Mouse (Mus musculus) liver, embryonic 12.5 days (tissue): Measurements from ENCODE around the gene Pes1. TPM values are rescaled to one million over a fixed set of nuclear protein-coding genes. Genes with fewer than 3 reads are reported as not detected.
A peak's percentile ranks its signal among the peaks of the same experiment; 100 is the strongest.
"Not testable (repeated sequence)": the region's sequence is repeated elsewhere in the genome, so short reads cannot be mapped to it uniquely, and the experiment has no call there.

Source experiments
- ATAC-seq: fragments of 200-750 bp; cut with Nextera tagmentation; 2 replicates; pipeline ENCODE4 v1.8.0; 2017; ENCODE audit warnings: moderate number of reproducible peaks, mild to moderate bottlenecking, moderate library complexity
- H3K27ac ChIP-seq: fragments of 300-500 bp; sonication (generic); 2 replicates; pipeline ENCODE4 v1.5.1; 2016; ENCODE audit warnings: mild to moderate bottlenecking
- H3K27me3 ChIP-seq: fragments of 300-500 bp; sonication (generic); replicated peaks from 2 replicates; pipeline ENCODE4 v1.6.1; 2016; ENCODE audit warnings: mild to moderate bottlenecking, moderate library complexity
- H3K36me3 ChIP-seq: fragments of 300-500 bp; sonication (generic); 2 replicates; pipeline ENCODE4 v1.6.1; 2016; ENCODE audit warnings: mild to moderate bottlenecking, moderate library complexity
- H3K4me1 ChIP-seq: fragments of 300-500 bp; sonication (generic); 2 replicates; pipeline ENCODE4 v1.6.1; 2016
- H3K4me2 ChIP-seq: fragments of 300-500 bp; sonication (generic); 2 replicates; pipeline ENCODE4 v1.6.1; 2016; ENCODE audit warnings: mild to moderate bottlenecking, moderate library complexity
- H3K4me3 ChIP-seq: fragments of 300-500 bp; sonication (generic); 2 replicates; pipeline ENCODE4 v1.5.1; 2016; ENCODE audit warnings: mild to moderate bottlenecking, moderate library complexity
- H3K9ac ChIP-seq: fragments of 300-500 bp; sonication (generic); 2 replicates; pipeline ENCODE4 v1.6.1; 2016; ENCODE audit warnings: mild to moderate bottlenecking, moderate library complexity
- H3K9me3 ChIP-seq: fragments of 300-500 bp; sonication (generic); replicated peaks from 2 replicates; pipeline ENCODE4 v1.6.1; 2016; ENCODE audit warnings: mild to moderate bottlenecking, moderate library complexity
- WGBS: fragments of 180-500 bp; shearing (Covaris S2); methylation state at CpG from one replicate; pipeline ENCODE4 v1.1.7; 2016; ENCODE audit not compliant: insufficient replicate concordance; 5-methylcytosine and 5-hydroxymethylcytosine counted together
- polyA plus RNA-seq: library from polyadenylated mRNA; unstranded; fragments of >200 nt; fragmentation: Nextera tagmentation; extraction: Ambion mirVana; gene quantifications from 2 replicates; pipeline ENCODE4 v1.2.1, GENCODE M21; 2016

The Pes1 gene
- polyA plus RNA-seq, 1 experiment from 2014 or later, result 74.0 TPM

DNA sequence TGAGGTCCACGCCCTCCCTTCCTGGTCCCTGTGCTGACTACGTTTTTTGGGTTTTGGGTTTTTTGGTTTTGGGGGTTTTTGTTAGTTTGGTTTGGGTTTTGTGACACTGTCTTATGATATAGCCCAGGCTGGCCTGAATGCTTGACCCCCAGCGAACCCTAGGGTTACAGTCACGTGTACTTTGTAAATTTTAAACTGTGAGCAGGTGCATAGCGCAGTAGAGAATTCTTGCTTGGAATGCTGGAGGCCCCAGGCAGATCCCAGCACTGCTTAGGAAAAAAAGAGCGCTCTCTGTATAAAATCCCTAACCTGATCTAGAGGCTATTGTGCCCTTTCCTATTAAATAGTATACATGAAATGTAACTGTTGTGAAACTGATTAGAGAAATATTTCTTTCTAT is 29.4 kb downstream of the Pes1 start:
- ATAC-seq, result no peak
- Histone ChIP-seq H3K27me3 (peaks cover 21% of the 10 kb centered on the region), H3K4me3 (no peak overlapping the region), H3K9ac (no peak overlapping the region), H3K27ac (no peak overlapping the region), H3K4me1 (peaks cover 5% of the 10 kb centered on the region; the same call in 1 of the 2 replicates), H3K9me3 (no peaks in the 10 kb centered on the region), H3K4me2 (no peak overlapping the region), H3K36me3 (no peaks in the 10 kb centered on the region)
- WGBS, result 59% methylated on average over 6 of the region's 6 CpGs

DNA sequence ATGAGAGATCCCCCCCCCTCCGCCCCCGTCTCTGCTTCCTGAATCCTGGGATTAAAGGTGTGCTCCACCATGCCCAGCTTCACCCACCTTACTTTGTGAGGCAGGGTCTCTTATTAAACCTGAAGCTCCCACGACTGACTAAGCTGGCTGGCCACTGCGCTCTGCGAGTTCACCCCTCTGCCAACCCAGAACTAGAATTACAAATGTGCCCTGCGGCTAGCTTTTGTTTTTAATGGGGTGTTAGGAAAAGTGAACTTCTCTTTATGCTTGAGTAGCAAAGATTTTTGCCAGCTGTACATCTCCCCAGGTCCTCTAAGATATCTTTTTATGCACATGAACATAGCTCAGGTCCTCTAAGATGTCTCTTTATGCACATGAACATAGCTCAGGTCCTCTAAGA is 30.1 kb downstream of the Pes1 start:
- ATAC-seq, result no peak
- 70% methylated on average over 6 of the region's 6 CpGs for WGBS

DNA sequence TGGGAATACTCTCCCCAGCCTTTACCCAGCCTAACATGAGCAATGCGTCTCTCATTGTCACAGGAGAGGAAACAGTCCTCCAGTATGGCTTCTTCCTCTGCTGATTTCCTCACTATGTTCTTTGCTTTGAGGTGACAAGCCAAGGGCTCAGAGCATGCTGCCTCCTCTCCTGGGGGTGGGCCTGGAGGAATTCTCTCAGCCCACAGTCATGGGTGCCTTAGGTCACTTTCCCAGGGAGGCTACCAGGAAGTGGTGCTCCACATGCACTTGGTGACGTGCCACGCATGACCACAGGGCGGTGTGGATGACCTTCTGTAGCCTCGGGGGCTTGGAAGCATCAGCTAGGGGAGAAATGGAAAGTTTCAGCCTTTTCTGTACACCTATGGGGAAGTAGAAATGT is 31.7 kb downstream of the Pes1 start:
- no peak overlapping the region for H3K4me3 ChIP-seq
- H3K9ac ChIP-seq, result no peak overlapping the region
- H3K9me3 ChIP-seq, result no peaks in the 10 kb centered on the region
- WGBS, result 47% methylated on average over 5 of the region's 5 CpGs
- H3K36me3 ChIP-seq, result no peaks in the 10 kb centered on the region
- no peak for ATAC-seq
- H3K4me1 ChIP-seq, result peaks cover 10% of the 10 kb centered on the region; the same call in 1 of the 2 replicates
- H3K4me2 ChIP-seq, result no peak overlapping the region
- peaks cover 44% of the 10 kb centered on the region for H3K27me3 ChIP-seq
- H3K27ac ChIP-seq, result no peak overlapping the region

More for the DNA sequence above, 30.1 kb downstream of the Pes1 start:
- Histone ChIP-seq H3K9me3 (no peaks in the 10 kb centered on the region), H3K4me2 (no peak overlapping the region), H3K27ac (no peak overlapping the region), H3K4me3 (no peak overlapping the region), H3K9ac (no peak overlapping the region), H3K36me3 (no peaks in the 10 kb centered on the region), H3K4me1 (peaks cover 10% of the 10 kb centered on the region; the same call in 1 of the 2 replicates), H3K27me3 (peaks cover 29% of the 10 kb centered on the region)

DNA sequence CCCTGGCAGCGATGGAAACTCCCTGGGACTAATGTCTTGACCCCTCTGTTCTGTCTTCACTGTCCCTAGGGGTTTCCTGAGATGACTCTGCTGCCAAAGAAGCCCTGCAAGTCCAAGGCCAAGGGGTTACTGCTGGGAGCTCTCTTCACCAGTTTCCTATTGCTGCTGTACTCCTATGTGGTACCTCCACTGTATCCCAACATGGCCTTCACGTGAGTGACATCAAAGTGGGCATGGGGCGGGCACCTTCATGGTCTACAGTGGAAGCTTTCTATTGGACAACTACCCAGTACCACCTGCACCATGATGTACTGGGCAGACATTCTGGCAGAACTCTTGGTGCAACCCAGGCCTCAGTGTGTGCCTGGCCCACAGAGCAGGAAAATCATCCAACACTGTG is 33.1 kb downstream of the Pes1 start:
- Histone ChIP-seq H3K4me3 (no peak overlapping the region), H3K36me3 (no peaks in the 10 kb centered on the region), H3K9ac (no peak overlapping the region), H3K9me3 (no peaks in the 10 kb centered on the region), H3K27ac (no peak overlapping the region), H3K4me2 (no peak overlapping the region), H3K4me1 (peaks cover 10% of the 10 kb centered on the region; the same call in 1 of the 2 replicates), H3K27me3 (peaks cover 48% of the 10 kb centered on the region)
- 64% methylated on average over 3 of the region's 3 CpGs for WGBS
- no peak for ATAC-seq

DNA sequence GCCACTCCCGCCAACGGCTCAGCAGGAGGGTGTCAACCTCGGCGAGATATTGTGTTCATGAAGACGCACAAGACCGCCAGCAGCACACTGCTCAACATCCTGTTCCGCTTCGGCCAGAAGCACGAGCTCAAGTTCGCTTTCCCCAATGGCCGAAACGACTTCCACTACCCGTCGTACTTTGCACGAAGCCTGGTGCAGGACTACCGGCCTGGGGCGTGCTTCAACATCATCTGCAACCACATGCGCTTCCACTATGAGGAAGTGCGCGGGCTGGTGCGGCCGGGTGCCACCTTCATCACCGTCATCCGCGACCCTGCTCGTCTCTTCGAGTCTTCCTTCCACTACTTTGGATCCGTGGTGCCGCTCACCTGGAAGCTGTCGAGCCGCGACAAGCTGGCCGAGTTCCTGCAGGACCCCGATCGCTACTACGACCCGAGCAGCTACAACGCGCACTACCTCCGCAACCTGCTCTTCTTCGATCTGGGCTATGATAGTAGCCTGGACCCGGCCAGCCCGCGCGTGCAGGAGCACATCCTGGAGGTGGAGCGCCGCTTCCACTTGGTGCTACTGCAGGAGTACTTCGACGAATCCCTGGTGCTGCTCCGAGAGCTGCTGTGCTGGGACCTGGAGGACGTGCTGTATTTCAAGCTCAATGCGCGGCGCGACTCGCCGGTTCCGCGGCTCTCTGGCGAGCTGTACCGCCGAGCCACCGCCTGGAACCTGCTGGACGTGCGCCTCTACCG is 34.4 kb downstream of the Pes1 start:
- H3K4me1 ChIP-seq, result peaks cover 10% of the 10 kb centered on the region; the same call in 1 of the 2 replicates
- H3K9me3 ChIP-seq, result no peaks in the 10 kb centered on the region
- no peak overlapping the region for H3K9ac ChIP-seq
- no peak overlapping the region for H3K27ac ChIP-seq
- H3K4me3 ChIP-seq, result peak overlapping the region; percentile 27
- peaks cover 43% of the 10 kb centered on the region for H3K27me3 ChIP-seq
- peak overlapping the region; percentile 51 for H3K4me2 ChIP-seq
- no peaks in the 10 kb centered on the region for H3K36me3 ChIP-seq
- 5% methylated on average over 66 of the region's 66 CpGs for WGBS
- no peak for ATAC-seq

DNA sequence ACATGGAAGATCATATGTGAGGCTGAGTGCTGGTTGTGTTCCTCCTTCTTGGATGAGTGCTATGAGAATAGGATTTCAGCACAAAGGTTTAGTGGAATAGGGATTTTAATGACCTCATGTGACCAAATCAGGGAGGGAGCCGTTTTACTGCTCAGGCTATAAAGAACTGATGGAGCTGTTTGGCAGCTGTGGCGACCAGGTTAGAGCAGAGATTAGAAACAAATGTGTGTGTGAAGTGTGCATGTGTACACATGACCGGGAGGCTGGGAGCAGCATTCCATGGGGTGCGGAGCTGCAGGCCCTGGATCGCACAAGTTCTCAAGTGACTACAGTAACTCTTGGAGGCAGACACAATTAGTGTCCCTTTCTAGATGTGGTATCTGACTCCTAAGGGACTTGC is 35.8 kb downstream of the Pes1 start:
- H3K27me3 ChIP-seq, result peaks cover 43% of the 10 kb centered on the region
- no peak for ATAC-seq
- 70% methylated on average over 5 of the region's 5 CpGs for WGBS

DNA sequence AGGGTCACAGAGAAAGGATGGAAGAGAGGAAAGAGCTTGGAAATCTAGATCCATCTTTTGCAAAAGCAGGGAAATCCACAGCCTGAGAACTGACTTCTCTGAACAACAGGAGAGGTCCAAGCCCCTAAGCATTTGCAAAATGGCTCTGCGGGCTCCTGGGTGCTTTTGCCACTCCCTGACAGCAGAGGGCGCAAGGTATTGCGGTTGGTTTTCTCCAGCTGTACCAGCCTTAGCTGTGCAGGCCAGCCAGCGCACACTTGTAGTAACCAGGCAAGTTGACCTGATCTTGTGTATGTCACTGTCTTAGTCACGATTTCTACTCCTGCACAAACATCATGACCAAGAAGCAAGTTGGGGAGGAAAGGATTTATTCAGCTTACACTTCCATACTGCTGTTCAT is 37.8 kb downstream of the Pes1 start:
- WGBS, result 7% methylated on average over 5 of the region's 5 CpGs

More for the DNA sequence above, 35.8 kb downstream of the Pes1 start:
- no peaks in the 10 kb centered on the region for H3K36me3 ChIP-seq
- H3K9me3 ChIP-seq, result no peaks in the 10 kb centered on the region
- peaks cover 10% of the 10 kb centered on the region; the same call in 1 of the 2 replicates for H3K4me1 ChIP-seq
- no peak overlapping the region for H3K9ac ChIP-seq
- H3K4me3 ChIP-seq, result no peak overlapping the region
- no peak overlapping the region for H3K4me2 ChIP-seq
- H3K27ac ChIP-seq, result no peak overlapping the region

DNA sequence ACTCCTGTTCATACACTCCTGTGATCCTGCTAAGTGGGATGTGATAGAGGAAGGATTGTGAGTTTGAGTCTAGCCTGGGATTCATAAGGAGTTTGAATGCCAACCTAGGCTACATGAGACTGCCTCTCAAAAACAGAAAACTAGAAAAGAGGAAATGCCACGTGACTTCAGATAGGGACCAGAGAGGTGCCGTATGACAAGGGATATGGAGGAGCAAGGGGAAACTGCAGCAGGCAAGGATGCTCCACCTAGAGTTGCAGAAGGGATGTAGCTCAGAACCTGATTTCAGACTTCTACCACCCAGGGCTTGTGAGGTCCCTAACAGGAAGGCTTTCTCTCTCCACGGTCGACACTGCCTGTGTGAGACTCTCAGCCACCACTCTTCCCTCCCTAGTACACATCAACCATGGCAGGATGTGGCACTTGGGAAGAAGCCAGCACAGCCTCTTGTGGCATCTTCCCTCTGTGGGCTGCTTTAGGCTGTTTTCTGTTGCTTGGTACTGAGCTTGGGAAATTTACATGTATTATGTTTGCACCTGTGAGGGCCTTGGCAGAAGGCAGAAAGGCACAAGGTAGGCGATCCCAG is 41.5 kb downstream of the Pes1 start:
- WGBS, result 31% methylated on average over 5 of the region's 5 CpGs
- Histone ChIP-seq H3K4me3 (no peak overlapping the region), H3K9me3 (no peaks in the 10 kb centered on the region), H3K36me3 (no peaks in the 10 kb centered on the region), H3K4me1 (no peaks in the 10 kb centered on the region), H3K27ac (no peak overlapping the region), H3K4me2 (no peak overlapping the region), H3K9ac (no peak overlapping the region), H3K27me3 (peaks cover 18% of the 10 kb centered on the region)
- ATAC-seq, result no peak

More for the DNA sequence above, 37.8 kb downstream of the Pes1 start:
- peaks cover 10% of the 10 kb centered on the region; the same call in 1 of the 2 replicates for H3K4me1 ChIP-seq
- H3K4me3 ChIP-seq, result no peak overlapping the region
- no peak overlapping the region for H3K9ac ChIP-seq
- H3K27me3 ChIP-seq, result peaks cover 46% of the 10 kb centered on the region
- H3K9me3 ChIP-seq, result no peaks in the 10 kb centered on the region
- no peak overlapping the region for H3K4me2 ChIP-seq
- H3K27ac ChIP-seq, result no peak overlapping the region
- no peak for ATAC-seq
- no peaks in the 10 kb centered on the region for H3K36me3 ChIP-seq

DNA sequence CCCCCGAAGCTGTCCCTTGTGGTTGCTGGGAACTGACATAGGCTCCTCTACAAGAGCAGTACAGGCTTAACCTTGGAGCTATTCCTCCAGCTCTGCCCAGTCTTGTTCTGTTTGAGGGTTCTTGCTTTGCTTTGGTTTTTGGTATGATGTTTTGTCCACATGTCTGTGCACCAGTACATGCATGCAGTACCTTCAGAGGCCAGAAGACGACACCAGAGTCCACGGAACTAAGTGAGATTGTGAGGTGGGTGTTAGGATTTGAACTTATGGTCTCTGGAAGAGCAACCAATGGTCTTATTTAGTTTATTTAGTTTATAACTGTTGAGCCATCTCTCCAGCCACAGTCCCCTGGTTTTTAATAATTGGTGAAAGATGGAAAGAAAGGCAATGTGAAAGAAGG is 42.7 kb downstream of the Pes1 start:
- no peak overlapping the region for H3K4me2 ChIP-seq
- H3K9me3 ChIP-seq, result no peaks in the 10 kb centered on the region
- no peak overlapping the region for H3K27ac ChIP-seq
- H3K36me3 ChIP-seq, result no peaks in the 10 kb centered on the region
- H3K4me1 ChIP-seq, result no peaks in the 10 kb centered on the region
- H3K27me3 ChIP-seq, result 0 out of 2 replicates have a peak, but pooled peaks cover 11% of the 10 kb centered on the region
- WGBS, result 62% methylated on average over 3 of the region's 3 CpGs
- no peak overlapping the region for H3K4me3 ChIP-seq
- no peak for ATAC-seq
- H3K9ac ChIP-seq, result no peak overlapping the region

DNA sequence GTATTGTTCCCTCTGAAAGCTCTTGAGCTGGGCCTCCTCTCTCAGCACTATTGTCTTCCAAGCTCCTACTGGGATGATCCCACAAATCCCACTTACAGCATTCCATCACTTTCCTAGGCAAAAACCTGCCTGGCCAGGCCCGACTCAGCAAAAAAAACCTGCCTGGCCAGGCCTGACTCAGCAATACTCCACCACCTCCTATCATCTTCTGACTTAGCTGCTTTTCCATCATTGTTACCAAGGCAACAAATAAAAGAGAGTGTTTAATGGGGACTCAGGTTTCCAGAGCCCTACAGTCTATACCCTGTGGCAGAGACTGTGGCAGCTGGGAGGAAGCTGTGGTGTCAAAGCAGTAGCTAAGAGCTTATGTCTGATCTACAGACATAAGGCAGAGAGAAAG is 48.8 kb downstream of the Pes1 start:
- no peaks in the 10 kb centered on the region for H3K4me1 ChIP-seq
- H3K9me3 ChIP-seq, result 0 out of 2 replicates have a peak, but pooled peaks cover 3% of the 10 kb centered on the region
- no peak overlapping the region for H3K4me2 ChIP-seq
- no peak overlapping the region for H3K9ac ChIP-seq
- H3K27me3 ChIP-seq, result no peaks in the 10 kb centered on the region
- no peak for ATAC-seq
- WGBS, result 57% methylated on average over 1 of the region's 1 CpGs
- H3K27ac ChIP-seq, result no peak overlapping the region
- no peaks in the 10 kb centered on the region for H3K36me3 ChIP-seq
- H3K4me3 ChIP-seq, result no peak overlapping the region

DNA sequence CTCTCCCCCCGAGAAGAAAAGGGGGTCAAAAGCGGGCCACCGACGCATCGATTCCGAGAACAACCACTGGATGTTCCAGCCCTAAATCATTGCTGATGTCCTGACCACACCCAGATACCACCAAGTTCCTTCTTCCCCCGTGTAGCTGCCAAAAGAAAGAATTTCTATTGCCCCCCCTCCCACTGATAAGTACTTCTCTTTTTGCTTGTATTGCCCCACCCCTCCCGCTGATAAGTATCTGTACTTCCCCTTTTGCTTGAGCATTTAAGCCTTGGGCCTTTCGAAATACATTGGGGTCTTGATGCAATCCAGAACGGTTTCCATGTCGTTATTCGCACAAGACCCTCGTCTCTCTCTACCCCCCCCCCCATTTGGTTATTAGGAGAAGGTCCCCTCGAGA is 52.0 kb downstream of the Pes1 start:
- not testable (repeated sequence) for ATAC-seq, H3K4me1 ChIP-seq, H3K36me3 ChIP-seq, H3K4me2 ChIP-seq, H3K27ac ChIP-seq, H3K9me3 ChIP-seq, H3K4me3 ChIP-seq, H3K27me3 ChIP-seq, H3K9ac ChIP-seq
- 76% methylated on average over 14 of the region's 14 CpGs for WGBS

DNA sequence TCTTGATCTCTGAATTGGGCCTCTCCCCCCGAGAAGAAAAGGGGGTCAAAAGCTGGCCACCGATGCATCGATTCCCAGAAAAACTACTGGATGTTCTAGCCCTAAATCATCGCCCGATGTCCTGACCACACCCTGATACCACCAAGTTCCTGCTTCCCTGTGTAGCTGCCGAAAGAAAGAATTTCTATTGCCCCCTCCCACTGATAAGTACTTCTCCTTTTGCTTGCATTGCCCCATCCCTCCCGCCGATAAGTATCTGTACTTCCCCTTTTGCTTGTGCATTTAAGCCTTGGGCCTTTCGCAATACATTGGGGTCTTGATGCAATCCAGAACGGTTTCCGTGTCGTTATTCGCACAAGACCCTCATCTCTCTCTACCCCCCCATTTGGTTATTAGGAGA is 58.3 kb downstream of the Pes1 start:
- H3K27me3 ChIP-seq, H3K36me3 ChIP-seq, H3K4me3 ChIP-seq, H3K9me3 ChIP-seq, H3K27ac ChIP-seq, ATAC-seq, H3K9ac ChIP-seq, H3K4me1 ChIP-seq, H3K4me2 ChIP-seq: not testable (repeated sequence)
- 60% methylated on average over 13 of the region's 13 CpGs for WGBS
